Mouse (Mus musculus): ENCODE data around the gene Pdss2. TPM values are rescaled to one million over a fixed set of nuclear protein-coding genes. Genes with fewer than 3 reads are reported as not detected.
A peak's percentile ranks its signal among the peaks of the same experiment; 100 is the strongest.

The Pdss2 gene
- total and polyA plus RNA-seq, 2 experiments from 2014 or later: 17.6 TPM

GRCm38 (mm10) chr10:43417346-43417745, 196.1 kb downstream of the Pdss2 start:
- no peak overlapping the region for H3K27ac ChIP-seq (ENCODE audit: low read depth, low read length)
- 86% methylated on average over 6 of the region's 6 CpGs for WGBS
- no peaks in the 10 kb centered on the region for H3K36me3 ChIP-seq (ENCODE audit: insufficient read depth, low read length)
- DNase-seq (ENCODE audit: low spot score) (no peak), ATAC-seq (ENCODE audit: low FRiP score) (no peak)
- no peak for TF ChIP-seq CTCF (IDR thresholded peaks at IDR 0.05)
- no peaks in the 10 kb centered on the region for H3K27me3 ChIP-seq (ENCODE audit: insufficient read depth, low read length)
- H3K9ac ChIP-seq (replicated peaks; ENCODE audit: low read length, poor library complexity, severe bottlenecking): no peak overlapping the region
- H3K4me2 ChIP-seq (ENCODE audit: low read depth, low read length, poor library complexity, severe bottlenecking): no peak overlapping the region
- H3K9me3 ChIP-seq (ENCODE audit: low read length): no peaks in the 10 kb centered on the region
- no peak overlapping the region for H3K4me3 ChIP-seq (ENCODE audit: low read depth, low read length)
- no peaks in the 10 kb centered on the region for H3K4me1 ChIP-seq (ENCODE audit: insufficient read depth, low read length)

DNA sequence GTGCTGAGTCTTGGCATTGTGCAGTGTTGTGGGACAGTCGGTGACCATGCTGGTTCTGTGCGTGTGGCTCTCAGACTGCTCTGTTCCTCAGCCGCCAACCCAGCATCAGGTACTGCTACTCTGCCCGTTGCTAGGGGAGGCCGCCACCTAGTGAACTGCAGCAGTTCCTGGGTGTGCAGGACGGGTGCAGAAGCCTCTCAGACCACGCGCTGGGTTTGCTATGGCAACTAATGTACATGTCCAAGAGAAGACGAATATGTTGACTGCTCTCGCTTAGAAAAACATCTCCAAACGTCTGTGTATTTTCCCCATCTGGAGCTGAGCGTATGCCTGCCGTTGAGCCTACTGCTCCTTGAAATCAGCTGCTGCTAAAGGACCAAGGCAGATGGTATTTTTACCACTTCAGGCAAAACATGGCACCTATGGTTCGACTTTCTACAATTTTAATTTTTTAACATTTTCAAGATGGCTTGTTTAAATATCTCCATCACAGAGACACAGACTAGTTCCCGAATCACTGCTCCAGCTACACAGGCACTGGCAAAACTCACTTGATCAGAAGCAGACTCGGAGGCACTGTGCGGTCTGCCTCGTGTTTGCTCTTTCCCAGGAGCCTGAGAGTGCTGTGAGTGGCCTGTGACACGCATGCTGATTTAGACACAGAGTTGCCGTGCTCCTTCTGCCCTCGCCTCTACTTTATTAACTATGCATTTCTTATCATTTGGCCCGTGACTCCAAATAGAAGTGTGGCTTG, 199.6 kb downstream of the Pdss2 start:
- H3K27ac ChIP-seq (ENCODE audit: low read depth, low read length): no peak overlapping the region
- ATAC-seq (ENCODE audit: low FRiP score) (no peak), DNase-seq (ENCODE audit: low spot score) (peak; percentile 69)
- no peaks in the 10 kb centered on the region for H3K27me3 ChIP-seq (ENCODE audit: insufficient read depth, low read length)
- H3K4me3 ChIP-seq (ENCODE audit: low read depth, low read length): no peak overlapping the region
- peak; percentile 54 for TF ChIP-seq CTCF (IDR thresholded peaks at IDR 0.05)
- no peaks in the 10 kb centered on the region for H3K9me3 ChIP-seq (ENCODE audit: low read length)
- 59% methylated on average over 22 of the region's 22 CpGs for WGBS
- no peak overlapping the region for H3K9ac ChIP-seq (replicated peaks; ENCODE audit: low read length, poor library complexity, severe bottlenecking)
- H3K36me3 ChIP-seq (ENCODE audit: insufficient read depth, low read length): no peaks in the 10 kb centered on the region
- no peak overlapping the region for H3K4me2 ChIP-seq (ENCODE audit: low read depth, low read length, poor library complexity, severe bottlenecking)
- H3K4me1 ChIP-seq (ENCODE audit: insufficient read depth, low read length): no peaks in the 10 kb centered on the region

GRCm38 (mm10) chr10:43422061-43422770, 200.9 kb downstream of the Pdss2 start:
- WGBS: 62% methylated on average over 15 of the region's 15 CpGs
- Histone ChIP-seq H3K9me3 (ENCODE audit: low read length) (no peaks in the 10 kb centered on the region), H3K27me3 (ENCODE audit: insufficient read depth, low read length) (no peaks in the 10 kb centered on the region), H3K36me3 (ENCODE audit: insufficient read depth, low read length) (no peaks in the 10 kb centered on the region), H3K4me2 (ENCODE audit: low read depth, low read length, poor library complexity, severe bottlenecking) (no peak overlapping the region), H3K4me1 (ENCODE audit: insufficient read depth, low read length) (no peaks in the 10 kb centered on the region), H3K27ac (ENCODE audit: low read depth, low read length) (no peak overlapping the region), H3K9ac (replicated peaks; ENCODE audit: low read length, poor library complexity, severe bottlenecking) (no peak overlapping the region), H3K4me3 (ENCODE audit: low read depth, low read length) (no peak overlapping the region)
- DNase-seq (ENCODE audit: low spot score) (no peak), ATAC-seq (ENCODE audit: low FRiP score) (no peak)
- no peak for TF ChIP-seq CTCF (IDR thresholded peaks at IDR 0.05)

DNA sequence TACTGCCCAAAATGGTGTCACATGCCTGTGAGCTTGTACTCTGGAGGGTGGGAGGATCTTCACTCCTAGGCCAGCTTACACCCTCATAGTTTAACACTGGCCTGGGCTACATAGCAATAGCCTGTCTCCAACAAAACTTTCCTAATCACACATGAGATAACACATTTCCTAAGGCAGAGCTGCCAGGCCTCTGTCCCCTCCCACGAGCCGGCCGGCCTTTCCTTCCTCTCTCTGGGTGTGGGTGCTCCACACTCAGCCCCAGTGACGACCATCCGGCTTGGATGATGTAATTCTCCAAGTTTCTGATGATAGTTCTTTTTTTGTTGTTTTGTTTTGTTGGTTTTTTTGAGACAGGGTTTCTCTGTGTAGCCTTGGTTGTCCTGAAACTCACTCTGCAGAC, 203.3 kb downstream of the Pdss2 start:
- Histone ChIP-seq H3K4me1 (ENCODE audit: insufficient read depth, low read length) (no peaks in the 10 kb centered on the region), H3K4me2 (ENCODE audit: low read depth, low read length, poor library complexity, severe bottlenecking) (no peak overlapping the region), H3K4me3 (ENCODE audit: low read depth, low read length) (no peak overlapping the region), H3K27ac (ENCODE audit: low read depth, low read length) (no peak overlapping the region), H3K36me3 (ENCODE audit: insufficient read depth, low read length) (no peaks in the 10 kb centered on the region), H3K27me3 (ENCODE audit: insufficient read depth, low read length) (no peaks in the 10 kb centered on the region), H3K9me3 (ENCODE audit: low read length) (no peaks in the 10 kb centered on the region), H3K9ac (replicated peaks; ENCODE audit: low read length, poor library complexity, severe bottlenecking) (no peak overlapping the region)
- TF ChIP-seq CTCF (IDR thresholded peaks at IDR 0.05): no peak
- WGBS: 94% methylated on average over 5 of the region's 5 CpGs
- ATAC-seq (ENCODE audit: low FRiP score): no peak
- DNase-seq (ENCODE audit: low spot score): no peak

DNA sequence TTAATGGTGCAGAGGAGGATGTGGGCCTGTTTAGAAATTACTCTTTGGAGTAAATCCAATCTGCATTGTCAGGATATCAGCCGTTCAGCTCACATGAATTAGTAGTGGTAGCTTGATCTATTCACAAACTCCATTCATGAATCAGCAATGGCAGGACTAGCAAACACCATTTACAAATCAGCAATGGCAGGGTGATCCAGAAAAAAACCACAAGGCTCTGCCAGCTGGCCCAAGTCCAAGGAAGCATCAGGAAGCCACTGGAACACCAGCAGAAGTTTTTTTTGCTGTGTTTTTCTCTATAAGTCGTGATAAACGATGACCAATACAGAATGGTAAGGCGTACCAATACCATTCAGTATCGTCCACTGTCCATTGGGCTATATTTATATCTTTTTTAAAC, 209.3 kb downstream of the Pdss2 start:
- peak; percentile 34 for DNase-seq (ENCODE audit: low spot score)
- H3K4me2 ChIP-seq (ENCODE audit: low read depth, low read length, poor library complexity, severe bottlenecking): no peak overlapping the region
- H3K27me3 ChIP-seq (ENCODE audit: insufficient read depth, low read length): no peaks in the 10 kb centered on the region
- no peak overlapping the region for H3K4me3 ChIP-seq (ENCODE audit: low read depth, low read length)
- no peaks in the 10 kb centered on the region for H3K4me1 ChIP-seq (ENCODE audit: insufficient read depth, low read length)
- ATAC-seq (ENCODE audit: low FRiP score): no peak
- 89% methylated on average over 5 of the region's 5 CpGs for WGBS
- H3K9me3 ChIP-seq (ENCODE audit: low read length): no peaks in the 10 kb centered on the region
- no peaks in the 10 kb centered on the region for H3K36me3 ChIP-seq (ENCODE audit: insufficient read depth, low read length)
- no peak for TF ChIP-seq CTCF (IDR thresholded peaks at IDR 0.05)
- H3K9ac ChIP-seq (replicated peaks; ENCODE audit: low read length, poor library complexity, severe bottlenecking): no peak overlapping the region
- H3K27ac ChIP-seq (ENCODE audit: low read depth, low read length): no peak overlapping the region

DNA sequence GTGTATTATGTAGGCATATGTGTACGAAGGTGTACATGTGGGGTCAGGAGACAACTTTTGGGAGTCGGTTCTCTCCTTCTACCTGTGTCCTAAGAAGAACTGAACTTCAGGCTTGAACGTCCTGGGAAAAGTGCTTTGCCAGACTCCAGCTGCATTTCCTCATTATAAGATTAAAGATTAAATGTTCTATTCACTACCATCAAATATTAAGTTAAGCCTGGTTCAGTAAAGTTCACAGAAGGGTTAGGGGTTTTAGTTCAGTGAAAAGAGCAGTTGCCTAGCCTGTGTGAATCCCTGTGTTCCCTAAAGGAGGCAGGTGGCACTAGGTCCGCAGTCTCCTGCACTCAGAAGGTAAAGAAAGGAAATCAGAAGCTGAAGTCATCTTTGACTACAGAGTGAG, 213.0 kb downstream of the Pdss2 start:
- Histone ChIP-seq H3K36me3 (ENCODE audit: insufficient read depth, low read length) (no peaks in the 10 kb centered on the region), H3K9me3 (ENCODE audit: low read length) (no peaks in the 10 kb centered on the region), H3K4me2 (ENCODE audit: low read depth, low read length, poor library complexity, severe bottlenecking) (no peak overlapping the region), H3K9ac (replicated peaks; ENCODE audit: low read length, poor library complexity, severe bottlenecking) (no peak overlapping the region), H3K27ac (ENCODE audit: low read depth, low read length) (no peak overlapping the region), H3K4me1 (ENCODE audit: insufficient read depth, low read length) (peaks cover under 1% of the 10 kb centered on the region; the same call in 1 of the 2 replicates), H3K27me3 (ENCODE audit: insufficient read depth, low read length) (no peaks in the 10 kb centered on the region), H3K4me3 (ENCODE audit: low read depth, low read length) (no peak overlapping the region)
- ATAC-seq (ENCODE audit: low FRiP score) (no peak), DNase-seq (ENCODE audit: low spot score) (no peak)
- 90% methylated on average over 4 of the region's 4 CpGs for WGBS
- TF ChIP-seq CTCF (IDR thresholded peaks at IDR 0.05): no peak

All from midbrain, postnatal 0 days (tissue).